In genomic region chr8:48733731-48734130, GRCm38 (mm10) we compare ENCODE assay signal across 26 mouse cellular contexts.
DNase-seq lines count a peak whose midpoint lies in the region; ATAC-seq and TF ChIP-seq lines count a peak whose summit lies in the region.
"Had no signal": no experiment of that assay in that cellular context is flagged by ENCODE, and none has a peak within 500 bp of the region (broad histone marks: within the 10 kb centered on the region; RNA-seq: fewer than 3 reads in every experiment).

No protein-coding gene starts in this region.

- DNase-seq in adrenal gland, adult 8-10 months = peak; percentile 35
- DNase-seq in adrenal gland, postnatal 36 days = peak; percentile 29 to 47
- DNase-seq in lung, postnatal 14 days = no peak
- DNase-seq: cerebellum, adult 8-10 months; cerebellum, postnatal 36 days; gastrocnemius, postnatal 14 days; heart, adult 18-20 months; heart, postnatal 4 days; kidney, adult 11 months; layer of hippocampus, adult 9-11 months; lung, postnatal 4 days; right cerebral cortex, postnatal 25 days; thymus, postnatal 14 days had no signal

- H3K4me2 ChIP-seq in intestine, postnatal 0 days (replicated peaks; ENCODE audit: low read depth) = no peak overlapping the region
- H3K4me2 ChIP-seq in intestine, embryonic 16.5 days (ENCODE audit: low read depth, low read length) = no peak overlapping the region
- no peak overlapping the region for H3K4me2 ChIP-seq in liver, embryonic 16.5 days (ENCODE audit: low read depth, low read length)
- no peak overlapping the region for H3K4me2 ChIP-seq in midbrain, embryonic 16.5 days (ENCODE audit: low read length)
- H3K4me2 ChIP-seq: forebrain, embryonic 13.5 days; heart, embryonic 12.5 days; hindbrain, embryonic 13.5 days; limb, embryonic 15.5 days; midbrain, embryonic 13.5 days had no signal

- WGBS in intestine, postnatal 0 days = 71% methylated on average over 10 of the region's 10 CpGs
- WGBS in intestine, embryonic 16.5 days = 70% methylated on average over 10 of the region's 10 CpGs
- WGBS in liver, embryonic 16.5 days (ENCODE audit: insufficient replicate concordance) = 45% methylated on average over 10 of the region's 10 CpGs
- WGBS in midbrain, embryonic 16.5 days = 80% methylated on average over 10 of the region's 10 CpGs

- H3K36me3 ChIP-seq in intestine, postnatal 0 days (ENCODE audit: control insufficient read depth, insufficient read depth) = no peaks in the 10 kb centered on the region
- H3K36me3 ChIP-seq in intestine, embryonic 16.5 days (ENCODE audit: control insufficient read depth, insufficient read depth, low read length) = no peaks in the 10 kb centered on the region
- no peaks in the 10 kb centered on the region for H3K36me3 ChIP-seq in liver, embryonic 16.5 days (ENCODE audit: control insufficient read depth, insufficient read depth)
- no peaks in the 10 kb centered on the region for H3K36me3 ChIP-seq in midbrain, embryonic 16.5 days (ENCODE audit: control insufficient read depth, insufficient read depth, low read length)
- H3K36me3 ChIP-seq: heart, embryonic 12.5 days; hindbrain, embryonic 13.5 days; limb, embryonic 10.5 days; limb, embryonic 15.5 days; midbrain, embryonic 13.5 days had no signal

- H3K27ac ChIP-seq in intestine, postnatal 0 days (ENCODE audit: low read depth, low read length) = no peak overlapping the region
- H3K27ac ChIP-seq in intestine, embryonic 16.5 days (ENCODE audit: low read length) = no peak overlapping the region
- H3K27ac ChIP-seq in liver, embryonic 16.5 days (ENCODE audit: low read length) = peak overlapping the region; percentile 76
- no peak overlapping the region for H3K27ac ChIP-seq in midbrain, embryonic 16.5 days (ENCODE audit: low read length)
- H3K27ac ChIP-seq: forebrain, embryonic 13.5 days; hindbrain, embryonic 13.5 days; kidney, postnatal 0 days; limb, embryonic 10.5 days; limb, embryonic 15.5 days; midbrain, embryonic 13.5 days had no signal

- H3K9ac ChIP-seq in intestine, postnatal 0 days (ENCODE audit: low read depth, low read length) = no peak overlapping the region
- H3K9ac ChIP-seq in intestine, embryonic 16.5 days (ENCODE audit: low read depth, low read length) = no peak overlapping the region
- no peak overlapping the region for H3K9ac ChIP-seq in liver, embryonic 16.5 days (ENCODE audit: low read depth, low read length)
- no peak overlapping the region for H3K9ac ChIP-seq in midbrain, embryonic 16.5 days (ENCODE audit: low read depth, low read length)
- H3K9ac ChIP-seq: forebrain, embryonic 13.5 days; heart, embryonic 12.5 days; hindbrain, embryonic 13.5 days; limb, embryonic 15.5 days; midbrain, embryonic 13.5 days had no signal

- TF ChIP-seq CTCF in intestine, postnatal 0 days (IDR thresholded peaks at IDR 0.05; ENCODE audit: low read depth) = peak; percentile 30; the same call in 1 of the 2 replicates

- H3K9me3 ChIP-seq in intestine, postnatal 0 days (ENCODE audit: control insufficient read depth) = no peaks in the 10 kb centered on the region
- no peaks in the 10 kb centered on the region for H3K9me3 ChIP-seq in intestine, embryonic 16.5 days (ENCODE audit: control insufficient read depth, low read length)
- H3K9me3 ChIP-seq in liver, embryonic 16.5 days (replicated peaks; ENCODE audit: control insufficient read depth, low read length) = no peaks in the 10 kb centered on the region
- no peaks in the 10 kb centered on the region for H3K9me3 ChIP-seq in midbrain, embryonic 16.5 days (replicated peaks; ENCODE audit: control insufficient read depth, low read length, poor library complexity, severe bottlenecking)
- H3K9me3 ChIP-seq: forebrain, embryonic 13.5 days; heart, embryonic 12.5 days; hindbrain, embryonic 13.5 days; limb, embryonic 10.5 days; limb, embryonic 15.5 days; midbrain, embryonic 13.5 days had no signal

- ATAC-seq in intestine, postnatal 0 days = no peak
- no peak for ATAC-seq in intestine, embryonic 16.5 days
- ATAC-seq in liver, embryonic 16.5 days (ENCODE audit: low read depth) = 0 out of 2 replicates have a peak, but pooled peaks have one; percentile 27
- ATAC-seq in midbrain, embryonic 16.5 days = no peak
- ATAC-seq: CD4-positive, CD25-positive, alpha-beta regulatory T cell, adult 4 months; forebrain, embryonic 13.5 days; midbrain, embryonic 13.5 days had no signal

- H3K4me1 ChIP-seq in intestine, postnatal 0 days (replicated peaks; ENCODE audit: control insufficient read depth, insufficient read depth, low read length) = 0 out of 2 replicates have a peak, but pooled peaks cover 3% of the 10 kb centered on the region
- no peaks in the 10 kb centered on the region for H3K4me1 ChIP-seq in intestine, embryonic 16.5 days (ENCODE audit: control insufficient read depth, insufficient read depth, low read length)
- no peaks in the 10 kb centered on the region; the same call in 1 of the 2 replicates for H3K4me1 ChIP-seq in liver, embryonic 16.5 days (ENCODE audit: control insufficient read depth, low read depth, low read length)
- H3K4me1 ChIP-seq in midbrain, embryonic 16.5 days (ENCODE audit: control insufficient read depth, insufficient read depth, low read length) = no peaks in the 10 kb centered on the region; the same call in 1 of the 2 replicates
- H3K4me1 ChIP-seq: limb, embryonic 15.5 days; megakaryocyte, embryonic 14.5 days had no signal

- no peak overlapping the region for H3K4me3 ChIP-seq in intestine, postnatal 0 days (ENCODE audit: low read depth, low read length)
- no peak overlapping the region for H3K4me3 ChIP-seq in intestine, embryonic 16.5 days (ENCODE audit: low read length)
- H3K4me3 ChIP-seq in liver, embryonic 16.5 days (ENCODE audit: low read depth, low read length) = no peak overlapping the region
- no peak overlapping the region for H3K4me3 ChIP-seq in midbrain, embryonic 16.5 days (ENCODE audit: low read depth, low read length)
- H3K4me3 ChIP-seq: forebrain, embryonic 13.5 days; heart, embryonic 12.5 days; hindbrain, embryonic 13.5 days; limb, embryonic 10.5 days; limb, embryonic 15.5 days; megakaryocyte, embryonic 14.5 days; midbrain, embryonic 13.5 days had no signal

- H3K27me3 ChIP-seq in intestine, postnatal 0 days (replicated peaks; ENCODE audit: control insufficient read depth, insufficient read depth, low read length) = no peaks in the 10 kb centered on the region
- no peaks in the 10 kb centered on the region for H3K27me3 ChIP-seq in intestine, embryonic 16.5 days (replicated peaks; ENCODE audit: control insufficient read depth, insufficient read depth, low read length)
- H3K27me3 ChIP-seq in liver, embryonic 16.5 days (ENCODE audit: control insufficient read depth, insufficient read depth, low read depth, low read length) = no peaks in the 10 kb centered on the region
- no peaks in the 10 kb centered on the region for H3K27me3 ChIP-seq in midbrain, embryonic 16.5 days (ENCODE audit: control insufficient read depth, insufficient read depth, low read depth, low read length)
- H3K27me3 ChIP-seq: forebrain, embryonic 13.5 days; heart, embryonic 12.5 days; hindbrain, embryonic 13.5 days; limb, embryonic 15.5 days; megakaryocyte, embryonic 14.5 days; midbrain, embryonic 13.5 days had no signal
